Mouse (Mus musculus) kidney, adult 8-10 months (tissue): ENCODE data around the gene Mthfsd.

Experiments
- DNase-seq, 2 experiments: peaks; one replicate each; pipeline ENCODE4 v3.0.0; 2022

Mthfsd gene

DNA sequence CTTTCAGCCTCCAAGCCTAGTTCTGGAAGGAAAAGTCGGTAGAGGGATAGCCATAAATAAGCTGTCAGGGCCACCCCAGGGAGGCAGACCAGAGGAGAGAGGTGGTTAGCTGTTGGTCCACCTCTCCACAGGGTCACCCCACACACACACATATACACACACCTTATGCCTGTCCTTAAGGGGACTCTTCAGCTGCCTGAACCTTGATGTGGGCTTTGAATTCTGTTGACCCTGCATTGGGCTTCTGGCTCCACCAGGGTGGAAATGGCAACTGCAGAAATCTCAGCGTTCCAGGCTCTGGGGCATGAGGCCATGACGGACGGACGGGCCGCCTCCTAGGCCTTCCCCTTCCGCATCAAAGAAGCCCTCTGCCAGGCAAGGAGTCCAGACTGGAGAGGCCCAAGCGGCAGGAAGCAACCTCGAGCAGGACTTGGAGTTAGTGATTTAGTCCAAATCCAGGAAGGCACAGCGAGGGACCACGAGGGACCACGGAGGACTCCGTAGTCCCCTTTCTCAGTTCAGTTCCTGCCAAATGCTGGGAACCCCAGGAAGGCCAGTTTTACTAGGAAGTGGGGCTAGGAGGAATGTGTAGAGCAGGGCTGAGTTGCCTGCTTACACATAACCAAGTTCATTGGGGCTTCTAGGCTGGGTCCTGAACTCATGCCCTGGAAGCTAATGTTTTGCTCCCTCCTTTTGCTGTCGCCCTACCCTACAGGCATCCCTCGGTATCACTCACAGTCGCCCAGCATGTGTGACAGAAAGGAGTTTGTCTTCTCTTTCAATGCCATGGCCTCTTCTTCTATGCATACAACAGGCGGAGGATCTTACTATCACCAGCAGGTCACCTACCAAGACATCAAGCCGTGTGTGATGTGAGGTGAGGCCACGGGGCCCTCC is 21.9 kb downstream of the Mthfsd start:
- no peak for DNase-seq

GRCm38 (mm10) chr8:121085561-121085960 is 22.6 kb downstream of the Mthfsd start:
- no peak for DNase-seq

DNA sequence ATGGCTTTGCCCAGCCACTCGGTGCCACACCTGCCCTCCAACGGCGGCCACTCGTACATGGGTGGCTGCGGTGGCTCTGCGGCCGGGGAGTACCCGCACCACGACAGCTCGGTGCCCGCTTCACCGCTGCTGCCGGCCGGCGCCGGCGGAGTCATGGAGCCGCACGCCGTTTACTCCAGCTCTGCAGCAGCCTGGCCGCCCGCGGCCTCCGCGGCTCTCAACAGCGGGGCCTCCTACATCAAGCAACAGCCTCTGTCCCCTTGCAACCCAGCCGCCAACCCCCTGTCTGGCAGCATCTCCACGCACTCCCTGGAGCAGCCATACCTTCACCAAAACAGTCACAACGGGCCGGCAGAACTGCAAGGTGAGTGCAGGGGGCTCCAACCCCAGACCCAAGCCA is 23.2 kb downstream of the Mthfsd start:
- DNase-seq = no peak

DNA sequence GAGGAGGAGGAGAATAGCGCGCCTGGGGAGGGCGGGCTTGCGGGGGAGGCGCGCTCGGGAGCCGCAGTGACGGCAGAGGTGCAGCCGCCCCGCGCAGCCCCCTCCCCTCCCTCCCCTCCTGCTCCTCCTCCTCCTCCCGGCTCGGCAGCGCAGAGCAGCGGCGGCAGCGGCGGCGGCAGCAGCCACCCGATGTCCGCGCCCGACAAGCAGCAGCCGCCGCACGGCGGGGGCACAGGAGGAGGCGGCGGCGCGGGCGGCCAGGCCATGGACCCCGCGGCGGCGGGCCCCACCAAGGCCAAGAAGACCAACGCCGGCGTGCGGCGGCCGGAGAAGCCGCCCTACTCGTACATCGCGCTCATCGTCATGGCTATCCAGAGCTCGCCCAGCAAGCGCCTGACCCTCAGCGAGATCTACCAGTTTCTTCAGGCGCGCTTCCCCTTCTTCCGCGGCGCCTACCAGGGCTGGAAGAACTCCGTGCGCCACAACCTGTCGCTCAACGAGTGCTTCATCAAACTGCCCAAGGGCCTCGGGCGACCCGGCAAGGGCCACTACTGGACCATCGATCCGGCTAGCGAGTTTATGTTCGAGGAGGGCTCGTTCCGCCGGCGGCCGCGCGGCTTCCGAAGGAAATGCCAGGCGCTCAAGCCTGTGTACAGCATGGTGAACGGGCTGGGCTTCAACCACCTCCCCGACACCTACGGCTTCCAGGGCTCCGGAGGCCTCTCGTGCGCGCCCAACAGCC is 23.8 kb downstream of the Mthfsd start, which contains the start of gene Foxf1:
TSS of gene Foxf1 (plus strand) at position 177 of the 742 bp plus-strand sequence.
- no peak for DNase-seq

DNA sequence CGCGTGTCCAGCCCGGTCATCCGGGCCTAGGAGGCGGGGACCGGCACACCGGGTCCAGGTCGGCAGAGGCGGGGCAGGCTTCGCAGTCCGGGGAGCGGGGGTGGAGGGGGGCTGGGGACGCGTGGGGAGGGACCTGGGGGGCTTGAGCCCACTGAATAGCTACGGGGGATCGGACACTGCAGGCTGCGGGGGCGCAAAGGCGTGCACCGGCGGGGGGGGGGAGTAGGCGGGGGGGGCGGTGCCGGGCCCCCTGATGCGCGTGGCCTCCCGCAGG is 24.3 kb downstream of the Mthfsd start:
- DNase-seq = no peak

- peak; percentile 43 to 58 for DNase-seq
Measured at GRCm38 (mm10) chr8:121083093-121083935, 24.9 kb downstream of the Mthfsd start.

- no peak for DNase-seq
Measured at GRCm38 (mm10) chr8:121082218-121083092, 25.7 kb downstream of the Mthfsd start.

DNA sequence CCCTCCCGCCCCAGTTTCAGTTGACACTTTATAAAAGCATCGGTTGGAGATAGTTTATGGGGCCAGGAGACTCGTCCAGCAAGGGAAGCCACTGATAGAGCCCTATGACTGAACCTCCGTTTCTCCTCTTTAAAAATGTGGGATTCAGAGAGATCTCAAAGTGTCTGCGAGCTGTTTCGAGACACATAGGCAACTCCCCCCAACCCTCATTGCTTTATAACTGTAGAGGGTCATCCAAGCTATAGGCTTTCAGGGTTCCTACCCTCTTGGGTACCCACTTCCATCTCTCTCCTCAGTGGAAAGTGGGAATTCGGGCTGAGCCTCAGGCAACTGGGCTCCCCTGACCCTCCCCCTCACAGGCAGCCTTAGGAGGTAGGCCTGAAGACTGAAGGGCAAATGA is 26.8 kb downstream of the Mthfsd start:
- DNase-seq = no peak

- no peak for DNase-seq
Measured at GRCm38 (mm10) chr8:121080361-121081090, 27.7 kb downstream of the Mthfsd start.

DNA sequence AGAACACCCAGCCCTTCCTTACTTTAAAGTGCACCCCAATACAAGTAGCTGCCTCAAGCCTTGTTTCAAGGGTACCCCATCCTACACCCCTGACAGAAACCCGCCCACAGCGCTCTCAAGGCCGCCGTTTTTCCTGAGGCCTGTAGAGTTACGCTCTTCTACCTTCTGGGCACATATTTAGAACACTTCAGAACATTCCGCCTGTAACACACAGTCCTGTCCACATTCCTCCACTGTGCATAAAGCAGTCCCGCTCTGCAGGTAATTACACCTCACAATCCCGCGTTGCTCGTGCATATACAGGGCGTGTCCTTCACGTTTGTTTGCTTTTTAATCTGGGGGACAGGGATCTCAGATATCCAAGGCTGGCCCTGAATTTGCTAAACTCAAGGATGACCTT is 28.2 kb downstream of the Mthfsd start:
- no peak for DNase-seq

DNA sequence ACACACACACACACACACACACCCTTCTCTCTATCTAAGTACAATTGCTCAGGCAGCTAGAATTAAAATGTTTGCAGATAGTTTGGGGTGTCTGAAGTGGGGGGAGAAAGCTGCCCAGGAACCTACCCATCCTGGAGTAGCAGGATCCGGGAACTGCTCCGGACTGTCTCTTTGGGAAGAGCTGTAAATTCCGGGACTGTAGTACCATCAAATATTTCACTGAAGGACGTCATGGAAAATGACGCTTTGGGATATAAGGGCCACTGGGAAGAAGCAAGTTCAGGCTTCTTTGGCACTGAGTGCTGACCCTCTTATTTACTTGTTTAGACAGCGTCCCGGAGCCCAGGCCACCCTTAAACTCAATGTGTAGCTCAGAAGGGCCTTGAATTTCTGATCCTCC is 29.0 kb downstream of the Mthfsd start:
- no peak for DNase-seq

GRCm38 (mm10) chr8:121078721-121079120 is 29.5 kb downstream of the Mthfsd start:
- no peak for DNase-seq

GRCm38 (mm10) chr8:121076555-121076954 is 31.6 kb downstream of the Mthfsd start:
- no peak for DNase-seq

DNA sequence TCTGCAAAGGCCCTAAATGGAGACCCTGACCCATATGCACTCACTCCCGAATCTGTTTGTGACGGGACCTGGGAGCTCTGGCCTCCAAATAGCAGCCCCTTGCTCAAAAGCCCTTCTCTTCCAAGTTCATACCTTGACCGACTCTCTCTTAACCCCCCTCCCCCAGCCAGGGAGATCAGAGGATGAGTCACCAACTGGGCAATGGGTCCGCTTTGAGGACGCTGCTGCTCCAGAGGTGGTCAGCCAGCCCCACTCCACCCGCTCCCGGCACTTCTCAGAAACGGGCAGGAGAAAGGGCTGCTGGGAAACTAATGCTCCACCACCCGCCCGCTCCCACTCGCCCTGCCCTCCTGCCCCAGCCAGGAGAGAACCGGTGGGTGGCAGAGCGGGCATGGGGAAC is 32.3 kb downstream of the Mthfsd start:
- no peak for DNase-seq

DNA sequence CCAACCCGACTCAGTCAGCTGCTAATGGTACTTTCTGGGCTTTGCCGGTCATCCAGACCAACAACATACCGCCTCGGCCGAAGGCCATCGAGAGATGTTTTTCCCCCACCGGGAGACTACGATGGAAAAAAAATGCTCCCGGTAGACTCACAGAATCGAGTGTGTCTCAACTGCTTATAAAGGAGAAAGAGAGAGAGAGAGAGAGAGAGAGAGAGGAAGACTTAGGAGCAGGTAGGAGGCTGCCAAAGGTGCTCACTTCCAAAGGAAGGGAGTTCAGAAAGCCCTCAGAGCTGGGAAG is 33.4 kb downstream of the Mthfsd start:
- DNase-seq = no peak

- DNase-seq = no peak
Measured at GRCm38 (mm10) chr8:121074108-121074847, 33.9 kb downstream of the Mthfsd start.

- DNase-seq = no peak
Measured at GRCm38 (mm10) chr8:121073174-121074107, 34.8 kb downstream of the Mthfsd start.

DNA sequence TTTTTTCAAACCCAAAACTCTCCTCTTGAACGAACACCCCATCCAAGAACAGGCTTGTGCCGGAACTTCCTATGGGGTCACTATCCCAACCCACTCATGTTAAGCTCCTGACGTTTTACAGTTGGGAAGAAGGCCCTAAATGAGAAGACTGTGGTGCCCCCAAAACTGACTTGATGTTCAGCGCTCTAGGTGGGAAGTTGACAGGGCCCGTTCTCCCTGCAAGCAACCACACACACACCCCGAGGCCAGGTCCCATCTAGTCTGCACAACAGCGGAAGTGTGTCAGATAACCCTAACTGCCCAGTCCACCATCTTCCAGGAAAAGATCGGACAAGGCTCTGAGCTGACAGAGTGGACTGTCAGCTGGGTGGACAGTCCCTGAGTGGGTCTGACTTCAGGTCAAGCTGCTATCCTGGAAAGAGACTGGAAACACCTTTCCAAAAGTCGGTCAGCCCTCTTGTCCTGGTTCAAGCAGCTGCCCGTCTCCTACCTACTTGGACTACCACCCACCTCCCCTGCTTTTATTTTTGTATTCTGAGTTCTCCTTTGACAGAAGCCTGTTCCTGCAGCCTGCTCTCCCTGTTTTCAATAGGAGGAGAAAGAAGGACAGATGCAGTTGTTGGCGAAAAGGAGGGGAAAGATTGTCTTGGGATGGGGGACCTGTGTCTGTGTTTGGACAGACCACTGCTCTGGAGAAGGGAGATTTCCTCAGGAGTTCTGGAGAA is 35.6 kb downstream of the Mthfsd start:
- DNase-seq = no peak

DNA sequence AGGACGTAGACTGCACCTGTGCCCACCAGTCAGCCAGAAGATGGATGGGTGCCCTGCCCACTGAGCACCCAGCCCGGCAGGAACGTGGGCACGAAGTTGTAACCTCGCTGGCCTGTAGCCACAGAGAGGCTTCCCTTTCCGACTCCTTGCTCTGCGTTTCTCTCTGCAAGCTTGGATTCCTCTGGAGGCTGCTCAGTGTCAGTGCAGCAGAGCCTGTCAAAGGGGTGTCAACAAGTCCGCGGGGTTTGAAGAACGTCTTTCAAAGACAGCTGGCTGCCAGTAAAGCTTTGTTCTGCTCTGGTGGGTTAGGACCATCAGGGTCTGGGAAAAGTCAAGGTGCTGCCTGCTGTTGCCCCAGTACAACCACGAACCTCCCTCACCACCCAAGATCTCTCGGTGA is 36.7 kb downstream of the Mthfsd start:
- DNase-seq = no peak
